Mouse (Mus musculus): ENCODE measurements at regions not wholly inside any gene's neighbourhood (a gene's known extent, or its start where the extent isn't known, plus 50 kb on each side); places are given as distances from the start of the nearest gene placed in this dataset.

GRCm38 (mm10) chrX:158808526-158809144 lies 401.5 kb upstream of the Rps6ka3 start:
- in situ Hi-C loops (cut with MboI, MseI): no loop called here

- in situ Hi-C loops (cut with MboI, MseI): no loop called here
Observed at GRCm38 (mm10) chrX:158813811-158814210, 396.3 kb upstream of the Rps6ka3 start.

GRCm38 (mm10) chrX:158837546-158837945 lies 372.6 kb upstream of the Rps6ka3 start:
- in situ Hi-C loops (cut with MboI, MseI): no loop called here

- in situ Hi-C loops (cut with MboI, MseI): loop anchor here in 1 of 2 experiments (10.0 kb wide), 1 partner anchor 1118 kb away; no protein-coding TSS in a partner anchor
Observed at GRCm38 (mm10) chrX:158852308-158852707, 357.8 kb upstream of the Rps6ka3 start.

All from T-helper 17 cell (primary cell).